Mouse (Mus musculus): ENCODE results near the gene Ttc7b. TPM values are rescaled to one million over a fixed set of nuclear protein-coding genes. Genes with fewer than 3 reads are reported as not detected.

Ttc7b gene
- polyA plus RNA-seq, 1 experiment: 149 TPM

DNA sequence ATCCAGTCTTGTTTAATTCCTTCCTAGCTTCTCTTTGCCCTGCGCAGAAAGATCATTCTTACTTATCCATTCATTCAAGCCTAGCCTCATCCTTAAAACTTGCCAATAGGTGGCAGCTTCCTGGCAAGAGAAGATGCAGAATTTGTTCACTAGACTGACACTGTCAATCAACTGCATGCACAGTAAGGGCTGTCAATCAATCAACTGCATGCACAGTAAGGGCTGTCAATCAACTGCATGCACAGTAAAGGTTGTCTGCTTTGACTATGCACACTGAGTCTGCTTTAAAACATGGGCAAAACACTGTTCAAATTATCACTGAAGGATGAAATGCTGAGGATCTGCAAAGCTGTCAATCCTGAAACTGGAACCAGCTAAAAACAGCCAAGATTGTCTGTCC, 37.6 kb downstream of the Ttc7b start:
- H3K27ac ChIP-seq (ENCODE audit: insufficient read depth, low read length): no peak overlapping the region

DNA sequence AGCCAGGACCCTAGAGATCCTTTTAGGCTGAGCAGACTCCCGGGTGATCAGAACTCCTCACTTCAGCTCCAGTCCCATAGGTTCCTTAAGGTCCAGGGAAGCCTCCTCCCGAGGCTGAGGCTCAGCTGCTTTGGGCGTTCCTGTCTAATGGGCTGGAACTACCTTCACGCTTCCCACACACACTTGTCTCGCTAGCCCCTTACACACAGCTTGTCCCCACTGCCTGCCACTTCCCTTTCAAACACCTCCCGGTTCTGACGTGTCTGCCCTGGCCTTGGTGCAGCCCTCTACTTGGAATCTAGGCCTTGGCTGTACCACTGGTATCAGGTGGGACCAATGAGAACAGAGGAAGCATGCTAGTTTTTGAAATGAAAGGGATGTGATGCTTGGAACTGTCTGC, 38.4 kb downstream of the Ttc7b start:
- peaks cover 30% of the 10 kb centered on the region for H3K4me1 ChIP-seq (ENCODE audit: control insufficient read depth, insufficient read depth, low read length)
- no peak overlapping the region for H3K4me3 ChIP-seq (replicated peaks; ENCODE audit: insufficient read depth, low read depth, low read length)
- no peak for DNase-seq
- TF ChIP-seq CTCF (IDR thresholded peaks at IDR 0.05; ENCODE audit: borderline replicate concordance, insufficient read depth, low read depth, low read length) (no peak), POLR2A (IDR thresholded peaks at IDR 0.05; ENCODE audit: borderline replicate concordance, insufficient read depth, low read length) (no peak)
- no peaks in the 10 kb centered on the region for H3K27me3 ChIP-seq (ENCODE audit: control insufficient read depth, insufficient read depth, low read length)
- WGBS: 79% methylated on average over 7 of the region's 7 CpGs
- H3K27ac ChIP-seq (ENCODE audit: insufficient read depth, low read length): no peak overlapping the region

More for the DNA sequence above, 37.6 kb downstream of the Ttc7b start:
- Histone ChIP-seq H3K27me3 (ENCODE audit: control insufficient read depth, insufficient read depth, low read length) (no peaks in the 10 kb centered on the region), H3K4me3 (replicated peaks; ENCODE audit: insufficient read depth, low read depth, low read length) (no peak overlapping the region), H3K4me1 (ENCODE audit: control insufficient read depth, insufficient read depth, low read length) (peaks cover 27% of the 10 kb centered on the region)
- DNase-seq: no peak
- WGBS: 89% methylated on average over 1 of the region's 1 CpGs
- TF ChIP-seq CTCF (IDR thresholded peaks at IDR 0.05; ENCODE audit: borderline replicate concordance, insufficient read depth, low read depth, low read length) (no peak), POLR2A (IDR thresholded peaks at IDR 0.05; ENCODE audit: borderline replicate concordance, insufficient read depth, low read length) (no peak)

GRCm38 (mm10) chr12:100481443-100482026, 39.1 kb downstream of the Ttc7b start:
- H3K4me3 ChIP-seq (replicated peaks; ENCODE audit: insufficient read depth, low read depth, low read length): no peak overlapping the region
- H3K27ac ChIP-seq (ENCODE audit: insufficient read depth, low read length): no peak overlapping the region; the same call in 1 of the 2 replicates
- TF ChIP-seq CTCF (IDR thresholded peaks at IDR 0.05; ENCODE audit: borderline replicate concordance, insufficient read depth, low read depth, low read length): no peak
- TF ChIP-seq POLR2A (IDR thresholded peaks at IDR 0.05; ENCODE audit: borderline replicate concordance, insufficient read depth, low read length): no peak
- H3K4me1 ChIP-seq (ENCODE audit: control insufficient read depth, insufficient read depth, low read length): peaks cover 30% of the 10 kb centered on the region
- H3K27me3 ChIP-seq (ENCODE audit: control insufficient read depth, insufficient read depth, low read length): no peaks in the 10 kb centered on the region
- WGBS: 27% methylated on average over 8 of the region's 8 CpGs
- DNase-seq: no peak

DNA sequence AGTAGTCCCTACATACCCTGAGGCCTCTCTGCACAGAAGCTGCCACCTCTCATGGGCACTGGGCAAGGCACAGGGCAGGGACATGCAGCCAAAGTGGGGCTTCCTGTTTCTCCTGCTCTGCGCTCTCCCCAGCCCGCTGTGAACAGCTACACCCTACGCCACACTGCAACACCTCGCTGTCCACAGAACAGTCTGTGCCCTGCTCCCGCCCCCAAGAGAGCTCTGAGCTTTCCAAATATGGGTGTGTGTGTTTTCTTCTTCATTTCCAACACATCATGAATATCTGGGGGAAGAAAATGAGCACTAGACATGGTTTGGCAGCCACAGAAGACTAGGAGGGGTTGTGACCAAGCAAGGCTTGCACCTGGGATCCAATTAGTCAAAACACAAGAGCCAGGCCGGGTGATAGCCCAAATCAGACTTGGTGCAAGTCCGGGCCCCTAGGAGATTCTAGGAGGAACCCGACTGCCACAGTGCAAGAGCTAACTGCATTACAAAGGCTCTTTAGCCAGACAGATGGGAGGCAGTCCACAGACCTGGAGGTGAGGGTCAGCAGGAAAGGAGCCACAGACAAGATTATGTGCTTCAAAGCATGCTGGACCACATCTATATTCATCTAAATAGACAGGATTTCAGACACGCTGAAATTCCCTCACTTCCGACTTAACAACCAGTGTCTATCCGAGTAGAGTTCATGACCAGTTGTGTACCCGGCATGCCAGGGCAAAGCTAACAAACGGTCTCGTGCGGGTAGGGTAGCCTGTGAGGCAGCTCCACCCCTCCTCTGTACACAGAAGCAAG, 39.8 kb downstream of the Ttc7b start:
- 79% methylated on average over 15 of the region's 15 CpGs for WGBS
- DNase-seq: peak; percentile 41 to 46
- Histone ChIP-seq H3K4me3 (replicated peaks; ENCODE audit: insufficient read depth, low read depth, low read length) (no peak overlapping the region), H3K4me1 (ENCODE audit: control insufficient read depth, insufficient read depth, low read length) (peaks cover 30% of the 10 kb centered on the region), H3K27me3 (ENCODE audit: control insufficient read depth, insufficient read depth, low read length) (no peaks in the 10 kb centered on the region), H3K27ac (ENCODE audit: insufficient read depth, low read length) (no peak overlapping the region)
- TF ChIP-seq POLR2A (IDR thresholded peaks at IDR 0.05; ENCODE audit: borderline replicate concordance, insufficient read depth, low read length) (no peak), CTCF (IDR thresholded peaks at IDR 0.05; ENCODE audit: borderline replicate concordance, insufficient read depth, low read depth, low read length) (no peak)

- H3K4me1 ChIP-seq (ENCODE audit: control insufficient read depth, insufficient read depth, low read length): peaks cover 30% of the 10 kb centered on the region
- 57% methylated on average over 7 of the region's 7 CpGs for WGBS
- H3K4me3 ChIP-seq (replicated peaks; ENCODE audit: insufficient read depth, low read depth, low read length): no peak overlapping the region
- DNase-seq: peak; percentile 51
- peak; percentile 70 for TF ChIP-seq CTCF (IDR thresholded peaks at IDR 0.05; ENCODE audit: borderline replicate concordance, insufficient read depth, low read depth, low read length)
- no peak for TF ChIP-seq POLR2A (IDR thresholded peaks at IDR 0.05; ENCODE audit: borderline replicate concordance, insufficient read depth, low read length)
- H3K27me3 ChIP-seq (ENCODE audit: control insufficient read depth, insufficient read depth, low read length): no peaks in the 10 kb centered on the region
- no peak overlapping the region for H3K27ac ChIP-seq (ENCODE audit: insufficient read depth, low read length)
Observed at GRCm38 (mm10) chr12:100479892-100480621, 40.6 kb downstream of the Ttc7b start.

DNA sequence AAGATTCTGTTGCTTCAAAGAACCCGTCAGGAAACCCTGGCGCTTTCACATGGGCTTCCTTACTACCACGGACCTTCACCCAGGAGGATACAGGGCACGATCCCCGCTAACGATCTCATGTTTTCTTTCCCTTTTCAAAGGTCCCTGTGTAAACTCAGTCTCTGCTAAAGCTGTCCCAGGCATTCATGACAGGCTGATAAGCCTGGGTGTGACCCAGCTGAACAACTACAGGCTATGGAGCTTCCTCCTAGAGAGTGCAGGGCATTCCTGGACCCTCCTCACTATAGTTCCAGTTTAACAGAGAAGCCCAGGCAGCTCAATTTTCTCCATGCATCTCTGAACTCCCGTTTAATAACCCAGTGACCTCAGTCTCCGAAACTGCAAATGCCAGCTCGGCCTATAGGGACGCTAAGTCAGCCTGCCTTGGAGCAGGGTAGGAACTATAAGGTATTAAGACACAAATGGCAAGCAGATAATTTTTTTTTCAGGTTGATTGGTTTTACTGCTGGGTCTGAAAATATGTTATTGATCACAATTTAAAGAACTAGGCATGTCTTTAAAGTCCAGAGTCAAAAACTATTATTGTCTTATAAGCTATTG, 41.3 kb downstream of the Ttc7b start:
- 87% methylated on average over 10 of the region's 10 CpGs for WGBS
- H3K27me3 ChIP-seq (ENCODE audit: control insufficient read depth, insufficient read depth, low read length): no peaks in the 10 kb centered on the region
- peak in 1 of 2 experiments; percentile 35 for DNase-seq
- TF ChIP-seq POLR2A (IDR thresholded peaks at IDR 0.05; ENCODE audit: borderline replicate concordance, insufficient read depth, low read length): no peak
- no peak for TF ChIP-seq CTCF (IDR thresholded peaks at IDR 0.05; ENCODE audit: borderline replicate concordance, insufficient read depth, low read depth, low read length)
- no peak overlapping the region for H3K4me3 ChIP-seq (replicated peaks; ENCODE audit: insufficient read depth, low read depth, low read length)
- H3K27ac ChIP-seq (ENCODE audit: insufficient read depth, low read length): no peak overlapping the region
- H3K4me1 ChIP-seq (ENCODE audit: control insufficient read depth, insufficient read depth, low read length): peaks cover 30% of the 10 kb centered on the region

GRCm38 (mm10) chr12:100478615-100479014, 42.0 kb downstream of the Ttc7b start:
- DNase-seq: peak; percentile 45 to 48
- 0 out of 2 replicates have a peak overlapping the region, but pooled peaks have one; percentile 12 for H3K27ac ChIP-seq (ENCODE audit: insufficient read depth, low read length)
- H3K4me1 ChIP-seq (ENCODE audit: control insufficient read depth, insufficient read depth, low read length): peaks cover 30% of the 10 kb centered on the region
- H3K4me3 ChIP-seq (replicated peaks; ENCODE audit: insufficient read depth, low read depth, low read length): no peak overlapping the region
- 12% methylated on average over 6 of the region's 6 CpGs for WGBS
- TF ChIP-seq POLR2A (IDR thresholded peaks at IDR 0.05; ENCODE audit: borderline replicate concordance, insufficient read depth, low read length) (no peak), CTCF (IDR thresholded peaks at IDR 0.05; ENCODE audit: borderline replicate concordance, insufficient read depth, low read depth, low read length) (no peak)
- no peaks in the 10 kb centered on the region for H3K27me3 ChIP-seq (ENCODE audit: control insufficient read depth, insufficient read depth, low read length)

All from cerebellum, adult 2 months (tissue).